Mouse (Mus musculus) forebrain, embryonic 11.5 days (tissue): ENCODE measurements at regions not wholly inside any gene's neighbourhood (a gene's known extent, or its start where the extent isn't known, plus 50 kb on each side); places are given as distances from the start of the nearest gene placed in this dataset.

Experiments
- ATAC-seq: fragments of 200-750 bp; cut with Nextera tagmentation; replicated peaks from 2 replicates; pipeline ENCODE4 v1.8.0; 2017; ENCODE audit warnings: moderate TSS enrichment; ENCODE audit not compliant: low FRiP score
- DNase-seq: peaks from one replicate; pipeline ENCODE4 v3.0.0-alpha.2; 2017; ENCODE audit warnings: low spot score
- H3K27ac ChIP-seq: fragments of 300-500 bp; sonication (generic); 2 replicates; pipeline ENCODE4 v1.5.1; 2014; ENCODE audit warnings: low read depth, low read length
- H3K27me3 ChIP-seq: fragments of 300-500 bp; sonication (generic); 2 replicates; pipeline ENCODE4 v1.6.1; 2014; ENCODE audit warnings: mild to moderate bottlenecking, low read length, mixed read lengths; ENCODE audit not compliant: control insufficient read depth, insufficient read depth
- H3K36me3 ChIP-seq: fragments of 300-500 bp; sonication (generic); 2 replicates; pipeline ENCODE4 v1.6.1; 2014; ENCODE audit warnings: mild to moderate bottlenecking, low read length, moderate library complexity, mixed read lengths; ENCODE audit not compliant: control insufficient read depth, insufficient read depth
- H3K4me1 ChIP-seq: fragments of 300-500 bp; sonication (generic); replicated peaks from 2 replicates; pipeline ENCODE4 v1.6.1; 2014; ENCODE audit warnings: low read length, mixed read lengths; ENCODE audit not compliant: control insufficient read depth, insufficient read depth
- H3K4me2 ChIP-seq: fragments of 300-500 bp; sonication (generic); 2 replicates; pipeline ENCODE4 v1.6.1; 2014; ENCODE audit warnings: low read depth, mild to moderate bottlenecking, low read length, moderate library complexity, mixed read lengths; ENCODE audit not compliant: severe bottlenecking
- H3K4me3 ChIP-seq: fragments of 300-500 bp; sonication (generic); 2 replicates; pipeline ENCODE4 v1.5.1; 2014; ENCODE audit warnings: low read depth, low read length
- H3K9ac ChIP-seq: fragments of 300-500 bp; sonication (generic); 2 replicates; pipeline ENCODE4 v1.6.1; 2014; ENCODE audit warnings: low read length
- H3K9me3 ChIP-seq: fragments of 300-500 bp; sonication (generic); 2 replicates; pipeline ENCODE4 v1.6.1; 2016; ENCODE audit warnings: low read length, mixed read lengths; ENCODE audit not compliant: control insufficient read depth
- WGBS: fragments of 180-500 bp; shearing (Covaris S2); extraction: QIAGEN DNeasy Blood & Tissue Kit; methylation state at CpG from one replicate; pipeline ENCODE4 v1.1.7; 2014; 5-methylcytosine and 5-hydroxymethylcytosine counted together

GRCm38 (mm10) chr11:39550066-39550465 is 1144.9 kb downstream of the Mat2b start:
- no peak overlapping the region for H3K27ac ChIP-seq
- H3K4me1 ChIP-seq = no peaks in the 10 kb centered on the region
- H3K27me3 ChIP-seq = no peaks in the 10 kb centered on the region
- H3K4me2 ChIP-seq = no peak overlapping the region
- ATAC-seq = no peak
- DNase-seq = no peak
- no peaks in the 10 kb centered on the region for H3K9me3 ChIP-seq
- H3K36me3 ChIP-seq = no peaks in the 10 kb centered on the region
- H3K4me3 ChIP-seq = no peak overlapping the region
- H3K9ac ChIP-seq = no peak overlapping the region
- 54% methylated on average over 3 of the region's 3 CpGs for WGBS

DNA sequence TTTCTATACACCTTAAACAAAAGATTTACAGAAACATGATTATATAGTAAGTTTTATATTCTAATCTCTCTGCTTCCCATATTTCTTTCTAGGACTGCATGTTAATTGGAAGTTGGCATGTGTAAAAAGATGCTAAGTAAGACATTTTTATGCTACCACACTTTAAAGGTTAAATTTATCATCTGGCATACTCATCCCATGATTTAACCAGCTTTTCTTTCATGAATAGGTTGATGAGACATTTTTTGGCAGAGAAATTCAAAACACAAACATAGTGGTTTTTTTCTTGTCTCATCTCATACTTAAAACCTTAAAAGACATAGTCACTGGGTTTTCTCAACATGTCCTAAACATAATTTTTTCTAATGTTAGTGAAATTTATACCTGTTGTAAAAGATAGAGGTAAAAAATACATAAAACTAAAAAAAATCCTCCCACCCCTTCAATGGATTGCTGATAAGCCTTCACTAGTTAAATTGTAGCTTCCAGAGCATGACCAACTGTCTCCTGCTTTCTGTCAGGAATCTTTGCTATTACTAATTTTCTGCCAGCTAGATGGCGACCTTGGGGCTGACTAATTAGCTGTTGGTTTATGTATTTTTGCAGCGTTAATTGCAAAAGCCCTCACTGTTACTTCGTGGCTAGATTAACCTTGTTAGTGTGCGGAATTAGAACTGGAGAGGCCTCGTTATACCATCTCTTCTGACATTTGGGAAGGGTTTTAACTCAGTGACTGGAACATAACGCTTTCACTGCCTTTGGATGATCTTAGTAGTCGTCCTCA is 1169.9 kb downstream of the Mat2b start:
- 35% methylated on average over 7 of the region's 7 CpGs for WGBS
- H3K4me3 ChIP-seq = no peak overlapping the region
- no peaks in the 10 kb centered on the region for H3K27me3 ChIP-seq
- H3K9ac ChIP-seq = no peak overlapping the region
- ATAC-seq = no peak
- no peak overlapping the region for H3K4me2 ChIP-seq
- H3K36me3 ChIP-seq = no peaks in the 10 kb centered on the region
- H3K4me1 ChIP-seq = no peaks in the 10 kb centered on the region
- no peaks in the 10 kb centered on the region for H3K9me3 ChIP-seq
- H3K27ac ChIP-seq = no peak overlapping the region
- DNase-seq = no peak

GRCm38 (mm10) chr11:39495253-39495652 is 1199.8 kb downstream of the Mat2b start:
- Histone ChIP-seq H3K4me3 (no peak overlapping the region), H3K27me3 (no peaks in the 10 kb centered on the region), H3K9ac (no peak overlapping the region), H3K27ac (no peak overlapping the region), H3K36me3 (no peaks in the 10 kb centered on the region), H3K4me2 (no peak overlapping the region), H3K4me1 (no peaks in the 10 kb centered on the region), H3K9me3 (no peaks in the 10 kb centered on the region)
- DNase-seq (no peak), ATAC-seq (no peak)
- 81% methylated on average over 4 of the region's 4 CpGs for WGBS

DNA sequence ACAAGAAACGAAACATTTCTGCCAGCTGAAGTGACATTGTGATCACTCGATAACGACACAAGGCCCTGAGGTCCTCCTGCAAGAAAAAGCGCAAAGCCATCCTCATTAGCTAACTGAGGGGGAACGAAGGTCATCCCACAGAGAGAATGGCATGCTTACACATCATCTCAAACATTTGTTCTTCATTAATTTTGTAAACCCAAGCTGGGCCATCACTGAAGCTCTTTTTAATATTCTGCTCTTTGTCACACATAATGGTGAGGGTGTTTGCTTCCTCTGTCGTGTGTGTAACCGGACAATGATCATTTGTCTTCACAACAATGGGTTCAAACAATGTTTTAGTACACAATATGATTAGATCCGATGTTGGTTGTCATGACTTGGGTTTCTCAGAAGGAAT is 1217.9 kb downstream of the Mat2b start:
- H3K9me3 ChIP-seq = no peaks in the 10 kb centered on the region
- H3K27me3 ChIP-seq = no peaks in the 10 kb centered on the region
- no peak overlapping the region for H3K27ac ChIP-seq
- H3K4me3 ChIP-seq = no peak overlapping the region
- no peaks in the 10 kb centered on the region for H3K4me1 ChIP-seq
- DNase-seq (no peak), ATAC-seq (no peak)
- 49% methylated on average over 8 of the region's 8 CpGs for WGBS
- H3K9ac ChIP-seq = no peak overlapping the region
- H3K36me3 ChIP-seq = no peaks in the 10 kb centered on the region
- no peak overlapping the region for H3K4me2 ChIP-seq

- WGBS = 84% methylated on average over 5 of the region's 5 CpGs
- Histone ChIP-seq H3K27ac (no peak overlapping the region), H3K4me1 (no peaks in the 10 kb centered on the region), H3K4me2 (no peak overlapping the region), H3K4me3 (no peak overlapping the region), H3K9me3 (no peaks in the 10 kb centered on the region), H3K9ac (no peak overlapping the region), H3K36me3 (no peaks in the 10 kb centered on the region), H3K27me3 (no peaks in the 10 kb centered on the region)
- DNase-seq = no peak
- ATAC-seq = no peak
These were observed 1241.6 kb downstream of the Mat2b start for GRCm38 (mm10) chr11:39453329-39453952.

DNA sequence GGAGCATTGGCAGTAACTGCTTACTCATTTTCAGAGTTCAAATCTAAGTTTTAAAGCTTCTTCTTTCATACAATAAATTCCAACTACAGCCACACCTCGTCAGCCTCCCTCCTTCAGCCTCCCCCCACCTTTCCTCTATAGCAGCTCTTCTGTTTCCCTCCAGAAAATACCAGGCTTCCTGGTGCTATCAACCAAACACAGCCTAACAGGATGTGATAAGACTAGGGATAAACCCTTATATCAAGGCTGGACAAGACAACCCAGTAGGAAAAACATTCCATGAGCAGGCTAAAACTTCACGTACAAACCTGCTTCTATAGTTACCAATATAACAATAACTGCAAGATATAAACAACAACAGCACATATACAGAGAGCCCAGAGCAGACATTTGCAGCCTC is 1248.6 kb downstream of the Mat2b start:
- H3K9ac ChIP-seq = no peak overlapping the region
- no peak overlapping the region for H3K27ac ChIP-seq
- no peaks in the 10 kb centered on the region for H3K9me3 ChIP-seq
- no peak overlapping the region for H3K4me3 ChIP-seq
- WGBS = 88% methylated on average over 2 of the region's 2 CpGs
- no peaks in the 10 kb centered on the region for H3K4me1 ChIP-seq
- no peak overlapping the region for H3K4me2 ChIP-seq
- no peaks in the 10 kb centered on the region for H3K36me3 ChIP-seq
- no peak for DNase-seq
- ATAC-seq = no peak
- no peaks in the 10 kb centered on the region for H3K27me3 ChIP-seq

DNA sequence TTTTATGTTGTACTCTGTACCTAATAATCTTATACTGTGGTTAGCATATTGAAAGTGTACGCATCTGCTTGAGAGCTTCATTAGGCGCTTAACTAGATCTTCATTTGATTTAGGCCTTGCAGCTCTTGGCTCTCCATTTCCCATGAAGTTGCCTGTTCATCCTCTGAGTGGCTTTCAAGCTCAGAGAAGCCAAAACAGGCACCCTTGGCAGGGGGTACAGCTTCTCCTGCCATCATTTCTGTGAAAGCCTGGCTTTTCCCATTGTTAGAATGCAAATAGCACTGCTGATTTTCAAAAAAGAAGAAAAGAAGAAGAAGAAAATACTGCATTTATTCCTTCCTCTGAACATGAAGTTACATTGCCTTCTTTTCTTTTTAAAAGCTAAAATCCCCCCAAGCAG is 1283.3 kb downstream of the Mat2b start:
- ATAC-seq (no peak), DNase-seq (no peak)
- H3K4me2 ChIP-seq = no peak overlapping the region
- no peaks in the 10 kb centered on the region for H3K4me1 ChIP-seq
- H3K9me3 ChIP-seq = no peaks in the 10 kb centered on the region
- no peak overlapping the region for H3K27ac ChIP-seq
- no peaks in the 10 kb centered on the region for H3K36me3 ChIP-seq
- H3K9ac ChIP-seq = no peak overlapping the region
- WGBS = 60% methylated on average over 2 of the region's 2 CpGs
- no peak overlapping the region for H3K4me3 ChIP-seq
- no peaks in the 10 kb centered on the region for H3K27me3 ChIP-seq

DNA sequence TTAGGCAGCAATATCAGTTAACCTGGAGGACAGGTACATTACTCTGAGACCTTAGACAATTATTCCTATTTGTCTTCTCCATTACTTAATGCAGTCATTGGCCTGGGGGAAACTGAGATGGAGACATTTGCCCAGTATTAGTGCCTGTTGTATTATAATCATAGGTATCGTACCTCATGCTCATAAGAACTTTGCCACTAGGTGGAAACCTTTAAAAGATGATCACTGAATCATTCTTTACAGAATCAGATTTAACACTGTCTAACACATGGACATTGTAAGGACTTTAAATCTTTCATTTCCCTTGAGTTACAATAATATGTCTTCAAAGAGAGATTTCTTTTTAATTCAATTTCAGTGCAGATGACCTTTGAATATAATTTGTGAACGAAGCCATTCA is 1283.8 kb downstream of the Mat2b start:
- Histone ChIP-seq H3K27ac (no peak overlapping the region), H3K4me3 (no peak overlapping the region), H3K36me3 (no peaks in the 10 kb centered on the region), H3K9me3 (no peaks in the 10 kb centered on the region), H3K27me3 (no peaks in the 10 kb centered on the region), H3K4me2 (no peak overlapping the region), H3K9ac (no peak overlapping the region), H3K4me1 (no peaks in the 10 kb centered on the region)
- DNase-seq (no peak), ATAC-seq (no peak)
- 86% methylated on average over 2 of the region's 2 CpGs for WGBS

- H3K9ac ChIP-seq = no peak overlapping the region
- no peak for ATAC-seq
These were observed 1330.2 kb downstream of the Mat2b start for GRCm38 (mm10) chr11:39364827-39365226.

More at GRCm38 (mm10) chr11:39364827-39365226, 1330.2 kb downstream of the Mat2b start:
- DNase-seq = no peak
- Histone ChIP-seq H3K9me3 (no peaks in the 10 kb centered on the region), H3K27me3 (no peaks in the 10 kb centered on the region), H3K4me2 (no peak overlapping the region), H3K4me3 (no peak overlapping the region), H3K27ac (no peak overlapping the region), H3K36me3 (no peaks in the 10 kb centered on the region), H3K4me1 (no peaks in the 10 kb centered on the region)
